Mouse (Mus musculus) spleen, adult 2 months (tissue): Measurements from ENCODE around the gene Hao2. TPM values are rescaled to one million over a fixed set of nuclear protein-coding genes. Genes with fewer than 3 reads are reported as not detected.

Experiments
- DNase-seq, 2 experiments: peaks; one replicate each; pipeline versions ENCODE4 v3.0.0 to v3.0.0-alpha.2; 2012 to 2021; ENCODE audit warnings: low spot score in 2 of 2, low read depth in 1 of 2
- H3K27ac ChIP-seq: fragments of 200-500 bp; 2 replicates; pipeline ENCODE4 v1.5.1; 2012; ENCODE audit warnings: low read length, inconsistent platforms; ENCODE audit not compliant: insufficient read depth
- H3K27me3 ChIP-seq: fragments of 200-500 bp; 2 replicates; pipeline ENCODE4 v1.6.1; 2012; ENCODE audit warnings: mild to moderate bottlenecking, moderate library complexity, low read length, inconsistent platforms; ENCODE audit not compliant: control insufficient read depth, insufficient read depth
- H3K36me3 ChIP-seq: fragments of 200-500 bp; 2 replicates; pipeline ENCODE4 v1.6.1; 2012; ENCODE audit warnings: mild to moderate bottlenecking, low read length, inconsistent platforms; ENCODE audit not compliant: control insufficient read depth, insufficient read depth
- H3K4me1 ChIP-seq: fragments of 200-500 bp; 2 replicates; pipeline ENCODE4 v1.6.1; 2011; ENCODE audit warnings: inconsistent platforms; ENCODE audit not compliant: control insufficient read depth, insufficient read depth, insufficient read length
- H3K4me3 ChIP-seq: fragments of 200-500 bp; 2 replicates; pipeline ENCODE4 v1.5.1; 2011; ENCODE audit warnings: mild to moderate bottlenecking, inconsistent platforms; ENCODE audit not compliant: insufficient read depth, insufficient read length; ENCODE audit errors: extremely low read depth
- CTCF ChIP-seq: fragments of 200-500 bp; IDR thresholded peaks from 2 replicates; pipeline ENCODE4 v1.5.1; 2011; ENCODE audit warnings: mild to moderate bottlenecking, inconsistent platforms; ENCODE audit not compliant: insufficient read depth, insufficient read length, insufficient replicate concordance; ENCODE audit errors: extremely low read depth
- POLR2A ChIP-seq: fragments of 200-500 bp; IDR thresholded peaks from 2 replicates; pipeline ENCODE4 v1.6.1; 2011; ENCODE audit warnings: low read depth, low read length, inconsistent platforms
- WGBS: fragments of 180-500 bp; shearing (Covaris S2); methylation state at CpG from one replicate; pipeline ENCODE4 v1.1.7; 2018; 5-methylcytosine and 5-hydroxymethylcytosine counted together
- polyA plus RNA-seq: library from polyadenylated mRNA; depleted of rRNA; stranded (reverse); fragments of >200 nt; gene quantifications from 2 replicates; pipeline ENCODE4 v1.2.3, GENCODE M21; 2012

Hao2 gene
- polyA plus RNA-seq, 1 experiment, result 0.07 TPM

- Histone ChIP-seq H3K27ac (no peak overlapping the region), H3K27me3 (no peaks in the 10 kb centered on the region), H3K4me1 (no peaks in the 10 kb centered on the region), H3K36me3 (no peaks in the 10 kb centered on the region), H3K4me3 (no peak overlapping the region)
- TF ChIP-seq POLR2A (no peak), CTCF (no peak)
- no peak for DNase-seq
These were observed 39.4 kb upstream of the Hao2 start for GRCm38 (mm10) chr3:98932421-98932820.

- TF ChIP-seq CTCF, result no peak
- TF ChIP-seq POLR2A, result no peak
- Histone ChIP-seq H3K36me3 (no peaks in the 10 kb centered on the region), H3K27ac (no peak overlapping the region), H3K4me3 (no peak overlapping the region), H3K4me1 (no peaks in the 10 kb centered on the region), H3K27me3 (no peaks in the 10 kb centered on the region)
- WGBS, result 58% methylated on average over 1 of the region's 1 CpGs
- no peak for DNase-seq
These were observed 38.8 kb upstream of the Hao2 start for GRCm38 (mm10) chr3:98931836-98932235.

GRCm38 (mm10) chr3:98920417-98920816 lies 27.4 kb upstream of the Hao2 start:
- no peak for TF ChIP-seq CTCF
- TF ChIP-seq POLR2A, result no peak
- Histone ChIP-seq H3K36me3 (no peaks in the 10 kb centered on the region), H3K4me3 (no peak overlapping the region), H3K27me3 (no peaks in the 10 kb centered on the region), H3K4me1 (no peaks in the 10 kb centered on the region), H3K27ac (no peak overlapping the region)
- DNase-seq, result no peak
- WGBS, result 71% methylated on average over 3 of the region's 3 CpGs

GRCm38 (mm10) chr3:98917260-98917659 lies 24.2 kb upstream of the Hao2 start:
- no peak for DNase-seq
- no peak overlapping the region for H3K27ac ChIP-seq
- WGBS, result no CpG with 5 or more reads among the region's 1 CpGs

GRCm38 (mm10) chr3:98916856-98917255 lies 23.8 kb upstream of the Hao2 start:
- no peak for DNase-seq
- Histone ChIP-seq H3K4me3 (no peak overlapping the region; the same call in 1 of the 2 replicates), H3K27ac (no peak overlapping the region), H3K27me3 (no peaks in the 10 kb centered on the region), H3K4me1 (no peaks in the 10 kb centered on the region), H3K36me3 (no peaks in the 10 kb centered on the region)
- 79% methylated on average over 2 of the region's 2 CpGs for WGBS
- TF ChIP-seq CTCF (no peak), POLR2A (no peak)

More at GRCm38 (mm10) chr3:98917260-98917659, 24.2 kb upstream of the Hao2 start:
- Histone ChIP-seq H3K27me3 (no peaks in the 10 kb centered on the region), H3K4me1 (no peaks in the 10 kb centered on the region), H3K4me3 (no peak overlapping the region), H3K36me3 (no peaks in the 10 kb centered on the region)
- TF ChIP-seq CTCF (no peak), POLR2A (no peak)

- Histone ChIP-seq H3K27ac (no peak overlapping the region), H3K4me3 (no peak overlapping the region), H3K36me3 (no peaks in the 10 kb centered on the region), H3K4me1 (no peaks in the 10 kb centered on the region), H3K27me3 (no peaks in the 10 kb centered on the region)
- TF ChIP-seq POLR2A (no peak), CTCF (no peak)
- DNase-seq, result no peak
- 5% methylated on average over 4 of the region's 4 CpGs for WGBS
These were observed 22.6 kb upstream of the Hao2 start for GRCm38 (mm10) chr3:98915659-98916058.

GRCm38 (mm10) chr3:98913591-98913990 lies 20.6 kb upstream of the Hao2 start:
- no peak for DNase-seq
- WGBS, result 83% methylated on average over 6 of the region's 6 CpGs
- H3K27me3 ChIP-seq, result no peaks in the 10 kb centered on the region
- H3K4me3 ChIP-seq, result no peak overlapping the region
- H3K27ac ChIP-seq, result no peak overlapping the region
- TF ChIP-seq POLR2A (no peak), CTCF (no peak)
- H3K36me3 ChIP-seq, result no peaks in the 10 kb centered on the region
- H3K4me1 ChIP-seq, result no peaks in the 10 kb centered on the region
